Mouse (Mus musculus): ENCODE results near the gene Slc25a21. TPM values are rescaled to one million over a fixed set of nuclear protein-coding genes. Genes with fewer than 3 reads are reported as not detected.

Gene Slc25a21
- polyA plus RNA-seq, 1 experiment: not detected

- no peaks in the 10 kb centered on the region for H3K36me3 ChIP-seq (ENCODE audit: control insufficient read depth, insufficient read depth)
- no peak overlapping the region for H3K4me3 ChIP-seq (ENCODE audit: insufficient read depth, poor library complexity, severe bottlenecking)
- TF ChIP-seq CTCF (IDR thresholded peaks at IDR 0.05; ENCODE audit: control insufficient read depth, insufficient read depth, insufficient read length): no peak
- no peak for TF ChIP-seq MYOD1 (IDR thresholded peaks at IDR 0.05; ENCODE audit: control insufficient read depth, insufficient read length, low read depth)
- no peak for TF ChIP-seq FOSL1 (IDR thresholded peaks at IDR 0.05; ENCODE audit: insufficient read depth, low read length, poor library complexity, severe bottlenecking)
- TF ChIP-seq MAX (IDR thresholded peaks at IDR 0.05): no peak
- no peak for TF ChIP-seq MYOG (IDR thresholded peaks at IDR 0.05; ENCODE audit: control insufficient read depth, extremely low read depth, insufficient read length)
- no peak for TF ChIP-seq CEBPB (IDR thresholded peaks at IDR 0.05; ENCODE audit: low read depth)
- TF ChIP-seq USF1 (IDR thresholded peaks at IDR 0.05; ENCODE audit: low read depth): no peak
- no peaks in the 10 kb centered on the region for H3K27me3 ChIP-seq (ENCODE audit: control insufficient read depth, insufficient read depth, insufficient read length)
- no peaks in the 10 kb centered on the region for H3K79me3 ChIP-seq (ENCODE audit: low read depth)
- no peaks in the 10 kb centered on the region for H3K79me2 ChIP-seq (ENCODE audit: control insufficient read depth, insufficient read depth)
- no peak overlapping the region for H3ac ChIP-seq (ENCODE audit: control insufficient read depth, insufficient read length, low read depth)
Measured at GRCm38 (mm10) chr12:57187032-57187431, 10.2 kb downstream of the Slc25a21 start.

GRCm38 (mm10) chr12:57186126-57186525 lies 11.1 kb downstream of the Slc25a21 start:
- Histone ChIP-seq H3K4me3 (ENCODE audit: insufficient read depth, poor library complexity, severe bottlenecking) (no peak overlapping the region), H3K36me3 (ENCODE audit: control insufficient read depth, insufficient read depth) (no peaks in the 10 kb centered on the region), H3K79me2 (ENCODE audit: control insufficient read depth, insufficient read depth) (no peaks in the 10 kb centered on the region), H3K79me3 (ENCODE audit: low read depth) (no peaks in the 10 kb centered on the region), H3K27me3 (ENCODE audit: control insufficient read depth, insufficient read depth, insufficient read length) (no peaks in the 10 kb centered on the region), H3ac (ENCODE audit: control insufficient read depth, insufficient read length, low read depth) (no peak overlapping the region)
- TF ChIP-seq MAX (IDR thresholded peaks at IDR 0.05) (no peak), CEBPB (IDR thresholded peaks at IDR 0.05; ENCODE audit: low read depth) (no peak), USF1 (IDR thresholded peaks at IDR 0.05; ENCODE audit: low read depth) (no peak), MYOD1 (IDR thresholded peaks at IDR 0.05; ENCODE audit: control insufficient read depth, insufficient read length, low read depth) (no peak), CTCF (IDR thresholded peaks at IDR 0.05; ENCODE audit: control insufficient read depth, insufficient read depth, insufficient read length) (no peak), MYOG (IDR thresholded peaks at IDR 0.05; ENCODE audit: control insufficient read depth, extremely low read depth, insufficient read length) (no peak), FOSL1 (IDR thresholded peaks at IDR 0.05; ENCODE audit: insufficient read depth, low read length, poor library complexity, severe bottlenecking) (no peak)

GRCm38 (mm10) chr12:57185475-57185874 lies 11.8 kb downstream of the Slc25a21 start:
- TF ChIP-seq USF1 (IDR thresholded peaks at IDR 0.05; ENCODE audit: low read depth) (no peak), CTCF (IDR thresholded peaks at IDR 0.05; ENCODE audit: control insufficient read depth, insufficient read depth, insufficient read length) (no peak), MYOG (IDR thresholded peaks at IDR 0.05; ENCODE audit: control insufficient read depth, extremely low read depth, insufficient read length) (no peak), FOSL1 (IDR thresholded peaks at IDR 0.05; ENCODE audit: insufficient read depth, low read length, poor library complexity, severe bottlenecking) (no peak), MYOD1 (IDR thresholded peaks at IDR 0.05; ENCODE audit: control insufficient read depth, insufficient read length, low read depth) (no peak), MAX (IDR thresholded peaks at IDR 0.05) (no peak), CEBPB (IDR thresholded peaks at IDR 0.05; ENCODE audit: low read depth) (no peak)
- no peaks in the 10 kb centered on the region for H3K79me2 ChIP-seq (ENCODE audit: control insufficient read depth, insufficient read depth)
- H3K27me3 ChIP-seq (ENCODE audit: control insufficient read depth, insufficient read depth, insufficient read length): no peaks in the 10 kb centered on the region
- H3ac ChIP-seq (ENCODE audit: control insufficient read depth, insufficient read length, low read depth): no peak overlapping the region
- H3K36me3 ChIP-seq (ENCODE audit: control insufficient read depth, insufficient read depth): no peaks in the 10 kb centered on the region
- H3K79me3 ChIP-seq (ENCODE audit: low read depth): no peaks in the 10 kb centered on the region
- no peak overlapping the region for H3K4me3 ChIP-seq (ENCODE audit: insufficient read depth, poor library complexity, severe bottlenecking)

- H3K27me3 ChIP-seq (ENCODE audit: control insufficient read depth, insufficient read depth, insufficient read length): no peaks in the 10 kb centered on the region
- no peaks in the 10 kb centered on the region for H3K79me3 ChIP-seq (ENCODE audit: low read depth)
- no peak overlapping the region for H3K4me3 ChIP-seq (ENCODE audit: insufficient read depth, poor library complexity, severe bottlenecking)
- no peak overlapping the region for H3ac ChIP-seq (ENCODE audit: control insufficient read depth, insufficient read length, low read depth)
- no peaks in the 10 kb centered on the region for H3K79me2 ChIP-seq (ENCODE audit: control insufficient read depth, insufficient read depth)
- no peaks in the 10 kb centered on the region for H3K36me3 ChIP-seq (ENCODE audit: control insufficient read depth, insufficient read depth)
- TF ChIP-seq MAX (IDR thresholded peaks at IDR 0.05): no peak
- TF ChIP-seq CTCF (IDR thresholded peaks at IDR 0.05; ENCODE audit: control insufficient read depth, insufficient read depth, insufficient read length): no peak
- no peak for TF ChIP-seq CEBPB (IDR thresholded peaks at IDR 0.05; ENCODE audit: low read depth)
- no peak for TF ChIP-seq MYOG (IDR thresholded peaks at IDR 0.05; ENCODE audit: control insufficient read depth, extremely low read depth, insufficient read length)
- no peak for TF ChIP-seq FOSL1 (IDR thresholded peaks at IDR 0.05; ENCODE audit: insufficient read depth, low read length, poor library complexity, severe bottlenecking)
- no peak for TF ChIP-seq MYOD1 (IDR thresholded peaks at IDR 0.05; ENCODE audit: control insufficient read depth, insufficient read length, low read depth)
- no peak for TF ChIP-seq USF1 (IDR thresholded peaks at IDR 0.05; ENCODE audit: low read depth)
Measured at GRCm38 (mm10) chr12:57184401-57185147, 12.7 kb downstream of the Slc25a21 start.

GRCm38 (mm10) chr12:57179465-57180188 lies 17.6 kb downstream of the Slc25a21 start:
- Histone ChIP-seq H3K36me3 (ENCODE audit: control insufficient read depth, insufficient read depth) (no peaks in the 10 kb centered on the region), H3ac (ENCODE audit: control insufficient read depth, insufficient read length, low read depth) (no peak overlapping the region), H3K79me2 (ENCODE audit: control insufficient read depth, insufficient read depth) (no peaks in the 10 kb centered on the region), H3K27me3 (ENCODE audit: control insufficient read depth, insufficient read depth, insufficient read length) (no peaks in the 10 kb centered on the region), H3K79me3 (ENCODE audit: low read depth) (no peaks in the 10 kb centered on the region), H3K4me3 (ENCODE audit: insufficient read depth, poor library complexity, severe bottlenecking) (no peak overlapping the region)
- TF ChIP-seq CTCF (IDR thresholded peaks at IDR 0.05; ENCODE audit: control insufficient read depth, insufficient read depth, insufficient read length) (no peak), MYOD1 (IDR thresholded peaks at IDR 0.05; ENCODE audit: control insufficient read depth, insufficient read length, low read depth) (peak; percentile 68)

All from C2C12 (cell line).